Mouse (Mus musculus) erythroblast, embryonic 14.5 days (primary cell): ENCODE results near the gene Ssr4.

ENCODE experiments used
- GATA1 ChIP-seq: IDR thresholded peaks from 2 replicates; pipeline ENCODE4 v1.6.1; 2012; ENCODE audit warnings: low read length, inconsistent platforms, mixed read lengths
- TAL1 ChIP-seq: IDR thresholded peaks from 3 replicates; pipeline ENCODE4 v1.6.1; 2012; ENCODE audit warnings: low read length, inconsistent platforms, mixed read lengths

DNA sequence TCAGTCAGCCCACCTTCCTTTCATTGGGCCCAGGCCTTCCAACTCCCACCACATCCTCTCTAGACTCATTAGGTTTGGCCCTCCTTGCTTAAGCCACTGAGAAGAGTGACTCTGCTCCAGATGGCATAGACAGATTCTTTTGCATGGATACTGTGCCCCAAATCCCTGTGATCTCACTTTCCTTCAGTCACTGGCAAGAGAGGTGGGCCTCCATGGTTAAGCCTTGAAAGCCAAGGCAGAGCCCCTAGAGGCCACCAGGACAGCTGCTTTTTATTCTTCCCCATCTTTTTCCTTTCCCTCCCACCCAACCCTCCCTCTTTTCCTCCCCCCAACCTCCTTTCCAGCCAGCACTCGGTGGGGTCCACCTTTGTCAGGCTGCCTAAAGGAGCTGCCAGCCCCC is 6.7 kb downstream of the Ssr4 start:
- TF ChIP-seq GATA1 (no peak), TAL1 (no peak)
